24 mouse cellular contexts compared by ENCODE assay signal in genomic region chr16:10637898-10638297, GRCm38 (mm10).
DNase-seq lines count a peak whose midpoint lies in the region; ATAC-seq lines count a peak whose summit lies in the region.
"Had no signal": no experiment of that assay in that cellular context is flagged by ENCODE, and none has a peak within 500 bp of the region (broad histone marks: within the 10 kb centered on the region; RNA-seq: fewer than 3 reads in every experiment).

No protein-coding gene starts in this region.

- peaks cover 13% of the 10 kb centered on the region for H3K36me3 ChIP-seq in hindbrain, embryonic 14.5 days (replicated peaks; ENCODE audit: control insufficient read depth, insufficient read depth)
- H3K36me3 ChIP-seq in hindbrain, embryonic 16.5 days (ENCODE audit: control insufficient read depth, insufficient read depth, low read length), result 0 out of 2 replicates have a peak, but pooled peaks cover 2% of the 10 kb centered on the region
- no peaks in the 10 kb centered on the region for H3K36me3 ChIP-seq in lung, embryonic 16.5 days (ENCODE audit: control insufficient read depth, insufficient read depth, low read length)
- H3K36me3 ChIP-seq in embryonic facial prominence, embryonic 12.5 days, result no peaks in the 10 kb centered on the region
- no peaks in the 10 kb centered on the region for H3K36me3 ChIP-seq in stomach, embryonic 16.5 days (ENCODE audit: control insufficient read depth, insufficient read depth, low read length)

- H3K9me3 ChIP-seq in hindbrain, embryonic 14.5 days (ENCODE audit: control insufficient read depth, low read length), result no peaks in the 10 kb centered on the region
- no peaks in the 10 kb centered on the region for H3K9me3 ChIP-seq in hindbrain, embryonic 16.5 days (ENCODE audit: control insufficient read depth, low read length)
- no peaks in the 10 kb centered on the region for H3K9me3 ChIP-seq in lung, embryonic 16.5 days (ENCODE audit: control insufficient read depth, low read length)
- no peaks in the 10 kb centered on the region for H3K9me3 ChIP-seq in embryonic facial prominence, embryonic 12.5 days
- H3K9me3 ChIP-seq in stomach, embryonic 16.5 days (replicated peaks; ENCODE audit: control insufficient read depth, low read length), result no peaks in the 10 kb centered on the region
- H3K9me3 ChIP-seq: forebrain, embryonic 12.5 days; liver, embryonic 12.5 days; neural tube, embryonic 15.5 days had no signal

- no peaks in the 10 kb centered on the region for H3K4me1 ChIP-seq in hindbrain, embryonic 14.5 days (replicated peaks; ENCODE audit: control insufficient read depth, insufficient read depth, low read length)
- no peaks in the 10 kb centered on the region; the same call in 1 of the 2 replicates for H3K4me1 ChIP-seq in hindbrain, embryonic 16.5 days (ENCODE audit: control insufficient read depth, insufficient read depth, low read depth, low read length)
- H3K4me1 ChIP-seq in lung, embryonic 16.5 days (replicated peaks; ENCODE audit: control insufficient read depth, insufficient read depth, low read length), result peaks cover 12% of the 10 kb centered on the region
- H3K4me1 ChIP-seq in embryonic facial prominence, embryonic 12.5 days, result peaks cover 15% of the 10 kb centered on the region
- peaks cover 13% of the 10 kb centered on the region for H3K4me1 ChIP-seq in stomach, embryonic 16.5 days (ENCODE audit: control insufficient read depth, insufficient read depth, low read length)
- H3K4me1 ChIP-seq: forebrain, embryonic 12.5 days had no signal

- no peak overlapping the region for H3K27ac ChIP-seq in hindbrain, embryonic 14.5 days
- H3K27ac ChIP-seq in hindbrain, embryonic 16.5 days (ENCODE audit: low read depth, low read length), result no peak overlapping the region
- H3K27ac ChIP-seq in lung, embryonic 16.5 days (ENCODE audit: low read length), result peak overlapping the region; percentile 32; the same call in 1 of the 2 replicates
- 0 out of 2 replicates have a peak overlapping the region, but pooled peaks have one; percentile 14 for H3K27ac ChIP-seq in embryonic facial prominence, embryonic 12.5 days
- H3K27ac ChIP-seq in stomach, embryonic 16.5 days (ENCODE audit: low read length), result peak overlapping the region; percentile 30; the same call in 1 of the 2 replicates
- H3K27ac ChIP-seq: forebrain, embryonic 12.5 days; heart, adult 2 months; liver, embryonic 12.5 days had no signal

- H3K27me3 ChIP-seq in hindbrain, embryonic 14.5 days (ENCODE audit: control insufficient read depth, insufficient read depth, low read length), result no peaks in the 10 kb centered on the region
- no peaks in the 10 kb centered on the region for H3K27me3 ChIP-seq in hindbrain, embryonic 16.5 days (replicated peaks; ENCODE audit: control insufficient read depth, insufficient read depth, low read length)
- H3K27me3 ChIP-seq in lung, embryonic 16.5 days (ENCODE audit: control insufficient read depth, insufficient read depth, low read depth, low read length), result no peaks in the 10 kb centered on the region
- no peaks in the 10 kb centered on the region for H3K27me3 ChIP-seq in embryonic facial prominence, embryonic 12.5 days
- no peaks in the 10 kb centered on the region for H3K27me3 ChIP-seq in stomach, embryonic 16.5 days (ENCODE audit: control insufficient read depth, insufficient read depth, low read length)
- H3K27me3 ChIP-seq: forebrain, embryonic 12.5 days; neural tube, embryonic 15.5 days had no signal

- no peak overlapping the region for H3K4me2 ChIP-seq in hindbrain, embryonic 14.5 days (replicated peaks)
- no peak overlapping the region for H3K4me2 ChIP-seq in hindbrain, embryonic 16.5 days (ENCODE audit: low read length)
- H3K4me2 ChIP-seq in lung, embryonic 16.5 days (ENCODE audit: low read depth, low read length), result no peak overlapping the region
- no peak overlapping the region for H3K4me2 ChIP-seq in embryonic facial prominence, embryonic 12.5 days (replicated peaks)
- no peak overlapping the region for H3K4me2 ChIP-seq in stomach, embryonic 16.5 days (ENCODE audit: low read depth, low read length)
- H3K4me2 ChIP-seq: forebrain, embryonic 12.5 days; liver, embryonic 12.5 days; neural tube, embryonic 15.5 days had no signal

- H3K9ac ChIP-seq in hindbrain, embryonic 14.5 days, result no peak overlapping the region
- no peak overlapping the region for H3K9ac ChIP-seq in hindbrain, embryonic 16.5 days (ENCODE audit: low read depth, low read length)
- H3K9ac ChIP-seq in lung, embryonic 16.5 days (ENCODE audit: low read length), result no peak overlapping the region
- H3K9ac ChIP-seq in embryonic facial prominence, embryonic 12.5 days, result no peak overlapping the region
- H3K9ac ChIP-seq in stomach, embryonic 16.5 days (ENCODE audit: low read length), result peak overlapping the region; percentile 17; the same call in 1 of the 2 replicates
- H3K9ac ChIP-seq: forebrain, embryonic 12.5 days; liver, embryonic 12.5 days; neural tube, embryonic 15.5 days had no signal

- 70% methylated on average over 3 of the region's 3 CpGs for WGBS in hindbrain, embryonic 14.5 days
- WGBS in hindbrain, embryonic 16.5 days, result 77% methylated on average over 3 of the region's 3 CpGs
- 52% methylated on average over 3 of the region's 3 CpGs for WGBS in lung, embryonic 16.5 days
- WGBS in embryonic facial prominence, embryonic 12.5 days, result 65% methylated on average over 3 of the region's 3 CpGs
- WGBS in stomach, embryonic 16.5 days, result 49% methylated on average over 3 of the region's 3 CpGs

- DNase-seq in hindbrain, embryonic 14.5 days (ENCODE audit: low spot score), result no peak
- no peak for DNase-seq in lung, postnatal 4 days
- no peak for DNase-seq in adrenal gland, postnatal 36 days
- DNase-seq: cerebellum, adult 11 months; cerebellum, adult 9-11 months; gastrocnemius, postnatal 25 days; heart, adult 2 months; kidney, adult 11 months; left cerebral cortex, postnatal 4 days; lung, postnatal 10 days; right cerebral cortex, adult 18-20 months; right cerebral cortex, postnatal 4 days; thymus, postnatal 14 days had no signal

- 0 out of 2 replicates have a peak, but pooled peaks have one; percentile 14 for ATAC-seq in hindbrain, embryonic 14.5 days (ENCODE audit: low FRiP score)
- ATAC-seq in hindbrain, embryonic 16.5 days, result no peak
- ATAC-seq in lung, embryonic 16.5 days (ENCODE audit: low read depth), result peak; percentile 35; the same call in 1 of the 2 replicates
- ATAC-seq in embryonic facial prominence, embryonic 12.5 days (ENCODE audit: insufficient number of reproducible peaks, insufficient read depth, low FRiP score, low TSS enrichment), result no peak
- ATAC-seq in stomach, embryonic 16.5 days (ENCODE audit: insufficient read depth, low FRiP score), result no peak
- ATAC-seq: CD4-positive, CD25-positive, alpha-beta regulatory T cell, adult 4 months; liver, embryonic 12.5 days; midbrain, embryonic 16.5 days had no signal

- H3K4me3 ChIP-seq in hindbrain, embryonic 14.5 days (replicated peaks; ENCODE audit: low read length), result no peak overlapping the region
- no peak overlapping the region for H3K4me3 ChIP-seq in hindbrain, embryonic 16.5 days (ENCODE audit: low read length)
- H3K4me3 ChIP-seq in lung, embryonic 16.5 days (ENCODE audit: low read length), result no peak overlapping the region
- no peak overlapping the region for H3K4me3 ChIP-seq in embryonic facial prominence, embryonic 12.5 days
- H3K4me3 ChIP-seq in stomach, embryonic 16.5 days (replicated peaks; ENCODE audit: low read length), result no peak overlapping the region
- H3K4me3 ChIP-seq: erythroblast, embryonic 14.5 days; forebrain, embryonic 12.5 days; heart, adult 2 months; liver, embryonic 12.5 days; myocyte; neural tube, embryonic 15.5 days had no signal

Comparison
In these comparisons a context has a peak if more than half of its experiments do, and no peak if none do; other contexts are left out.
1. ATAC-seq: peak in hindbrain, embryonic 14.5 days (single experiment) and lung, embryonic 16.5 days (single experiment); none in hindbrain, embryonic 16.5 days (single experiment), embryonic facial prominence, embryonic 12.5 days (single experiment) and stomach, embryonic 16.5 days (single experiment).
2. H3K27ac ChIP-seq: peak in lung, embryonic 16.5 days (single experiment), embryonic facial prominence, embryonic 12.5 days (single experiment) and stomach, embryonic 16.5 days (single experiment); none in hindbrain, embryonic 14.5 days (single experiment) and hindbrain, embryonic 16.5 days (single experiment).